Mouse (Mus musculus) heart, embryonic 15.5 days (tissue): ENCODE measurements around the gene Gm4301. TPM values are rescaled to one million over a fixed set of nuclear protein-coding genes. Genes with fewer than 3 reads are reported as not detected.
"Not testable (repeated sequence)": the region's sequence is repeated elsewhere in the genome, so short reads cannot be mapped to it uniquely, and the experiment has no call there.

Source experiments
- ATAC-seq: fragments of 200-750 bp; cut with Nextera tagmentation; replicated peaks from 2 replicates; pipeline ENCODE4 v1.8.0; 2017; ENCODE audit warnings: low read depth, moderate TSS enrichment; ENCODE audit not compliant: insufficient number of reproducible peaks, insufficient read depth, low FRiP score
- H3K27ac ChIP-seq: fragments of 300-500 bp; sonication (generic); 2 replicates; pipeline ENCODE4 v1.5.1; 2015; ENCODE audit warnings: mild to moderate bottlenecking, inconsistent platforms
- H3K27me3 ChIP-seq: fragments of 300-500 bp; sonication (generic); 2 replicates; pipeline ENCODE4 v1.6.1; 2015; ENCODE audit warnings: inconsistent platforms
- H3K36me3 ChIP-seq: fragments of 300-500 bp; sonication (generic); 2 replicates; pipeline ENCODE4 v1.6.1; 2015; ENCODE audit warnings: mild to moderate bottlenecking, inconsistent platforms
- H3K4me1 ChIP-seq: fragments of 300-500 bp; sonication (generic); replicated peaks from 2 replicates; pipeline ENCODE4 v1.6.1; 2015; ENCODE audit warnings: inconsistent platforms
- H3K4me2 ChIP-seq: fragments of 300-500 bp; sonication (generic); 2 replicates; pipeline ENCODE4 v1.6.1; 2015; ENCODE audit warnings: inconsistent platforms, mild to moderate bottlenecking, moderate library complexity
- H3K4me3 ChIP-seq: fragments of 300-500 bp; sonication (generic); 2 replicates; pipeline ENCODE4 v1.5.1; 2015; ENCODE audit warnings: mild to moderate bottlenecking, inconsistent platforms
- H3K9ac ChIP-seq: fragments of 300-500 bp; sonication (generic); 2 replicates; pipeline ENCODE4 v1.6.1; 2015; ENCODE audit warnings: mild to moderate bottlenecking, inconsistent platforms
- H3K9me3 ChIP-seq: fragments of 300-500 bp; sonication (generic); replicated peaks from 2 replicates; pipeline ENCODE4 v1.6.1; 2016; ENCODE audit warnings: inconsistent platforms
- WGBS: fragments of 180-500 bp; shearing (Covaris S2); methylation state at CpG from one replicate; pipeline ENCODE4 v1.1.7; 2015; ENCODE audit warnings: mixed read lengths; 5-methylcytosine and 5-hydroxymethylcytosine counted together
- polyA plus RNA-seq: library from polyadenylated mRNA; unstranded; fragments of >200 nt; fragmentation: Nextera tagmentation; extraction: Ambion mirVana; gene quantifications from 2 replicates; pipeline ENCODE4 v1.2.1, GENCODE M21; 2015

The Gm4301 gene
- polyA plus RNA-seq: not detected in 2 replicates

GRCm38 (mm10) chr10:100335376-100335775 is at the start of gene Gm4301:
Gm4301 (plus strand) TSS chr10:100335676.
- WGBS: no CpG with 5 or more reads among the region's 2 CpGs
- H3K4me1 ChIP-seq, H3K9me3 ChIP-seq, H3K27me3 ChIP-seq, H3K9ac ChIP-seq, H3K27ac ChIP-seq, H3K36me3 ChIP-seq, ATAC-seq, H3K4me3 ChIP-seq, H3K4me2 ChIP-seq: not testable (repeated sequence)

DNA sequence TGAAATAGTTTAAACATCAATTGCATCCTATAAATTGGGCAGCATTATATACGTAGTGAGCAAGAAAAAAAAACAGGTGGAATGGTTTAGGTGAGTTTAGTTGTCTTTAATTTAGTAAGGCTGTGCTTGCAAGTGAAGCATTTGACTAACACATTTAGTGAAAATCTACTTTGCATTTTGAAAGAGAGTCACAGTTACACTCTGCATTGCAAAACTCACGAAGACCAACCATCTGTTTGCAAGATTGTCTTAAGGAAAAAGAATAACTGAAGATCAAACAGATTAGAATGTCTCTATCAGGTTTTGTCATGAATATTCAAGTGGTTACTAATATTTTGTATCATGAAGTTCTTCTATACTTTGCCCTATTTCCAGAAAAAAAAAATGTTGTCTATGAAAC is 39.4 kb upstream of the Gm4301 start:
- Histone ChIP-seq H3K4me3 (no peak overlapping the region), H3K9me3 (no peaks in the 10 kb centered on the region), H3K27ac (no peak overlapping the region), H3K9ac (no peak overlapping the region), H3K36me3 (no peaks in the 10 kb centered on the region), H3K4me1 (no peaks in the 10 kb centered on the region), H3K27me3 (no peaks in the 10 kb centered on the region), H3K4me2 (no peak overlapping the region)
- WGBS: 76% methylated on average over 2 of the region's 2 CpGs
- ATAC-seq: no peak

DNA sequence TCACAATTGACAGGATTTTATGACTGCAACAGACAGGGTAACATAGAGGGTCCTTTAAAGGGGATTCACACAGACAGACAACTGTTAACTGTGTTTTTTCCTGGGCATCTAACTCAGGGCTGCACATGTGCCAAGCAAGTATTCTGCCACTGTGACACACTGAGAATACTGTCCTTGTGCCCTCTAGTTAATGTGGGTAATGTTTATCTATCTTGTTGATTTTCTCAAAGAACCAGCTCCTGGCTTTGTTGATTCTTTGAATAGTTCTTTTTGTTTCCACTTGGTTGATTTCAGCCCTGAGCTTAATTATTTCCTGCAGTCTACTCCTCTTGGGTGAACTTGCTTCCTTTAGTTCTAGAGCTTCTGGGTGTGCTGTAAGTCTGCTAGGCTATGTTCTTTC is 35.4 kb upstream of the Gm4301 start:
- H3K4me2 ChIP-seq, H3K4me1 ChIP-seq, H3K4me3 ChIP-seq, H3K27me3 ChIP-seq, H3K9ac ChIP-seq, H3K27ac ChIP-seq, H3K36me3 ChIP-seq, ATAC-seq, H3K9me3 ChIP-seq: not testable (repeated sequence)

DNA sequence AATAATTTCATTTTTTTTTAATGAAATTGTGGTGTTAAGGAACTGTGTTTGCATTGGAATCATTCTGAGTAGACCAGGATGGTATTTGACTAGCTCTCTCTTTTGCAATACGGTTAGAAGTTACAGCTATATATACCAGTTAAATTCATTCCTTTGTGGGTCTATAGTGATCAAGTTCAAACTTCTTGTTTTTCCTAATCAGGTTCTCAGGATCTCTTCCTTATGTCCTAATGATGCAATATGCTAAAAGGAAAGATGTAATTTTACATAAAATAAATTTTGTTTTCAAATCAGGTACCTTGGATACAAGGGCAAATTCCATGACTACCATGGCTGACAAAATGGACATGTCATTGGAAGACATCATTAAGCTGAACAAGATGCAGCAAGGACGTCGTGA is 5.1 kb downstream of the Gm4301 start, which contains the start of gene Gm4302:
Gene Gm4302, plus strand, starts transcription at position 301 of the 400 bp plus-strand sequence.
- WGBS: no CpG with 5 or more reads among the region's 3 CpGs
- not testable (repeated sequence) for H3K36me3 ChIP-seq, H3K4me3 ChIP-seq, H3K27me3 ChIP-seq, H3K27ac ChIP-seq, ATAC-seq, H3K9me3 ChIP-seq, H3K4me2 ChIP-seq, H3K9ac ChIP-seq, H3K4me1 ChIP-seq

DNA sequence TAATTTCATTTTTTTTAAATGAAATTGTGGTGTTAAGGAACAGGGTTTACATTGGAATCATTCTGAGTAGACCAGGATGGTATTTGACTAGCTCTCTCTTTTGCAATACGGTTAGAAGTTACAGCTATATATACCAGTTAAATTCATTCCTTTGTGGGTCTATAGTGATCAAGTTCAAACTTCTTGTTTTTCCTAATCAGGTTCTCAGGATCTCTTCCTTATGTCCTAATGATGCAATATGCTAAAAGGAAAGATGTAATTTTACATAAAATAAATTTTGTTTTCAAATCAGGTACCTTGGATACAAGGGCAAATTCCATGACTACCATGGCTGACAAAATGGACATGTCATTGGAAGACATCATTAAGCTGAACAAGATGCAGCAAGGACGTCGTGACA is 10.2 kb downstream of the Gm4301 start, which contains the start of gene Gm4303:
Gene Gm4303, plus strand, starts transcription at position 301 of the 400 bp plus-strand sequence.
- H3K9me3 ChIP-seq, H3K9ac ChIP-seq, ATAC-seq, H3K4me1 ChIP-seq, H3K36me3 ChIP-seq, H3K4me3 ChIP-seq, H3K27me3 ChIP-seq, H3K27ac ChIP-seq, H3K4me2 ChIP-seq: not testable (repeated sequence)
- WGBS: no CpG with 5 or more reads among the region's 3 CpGs

DNA sequence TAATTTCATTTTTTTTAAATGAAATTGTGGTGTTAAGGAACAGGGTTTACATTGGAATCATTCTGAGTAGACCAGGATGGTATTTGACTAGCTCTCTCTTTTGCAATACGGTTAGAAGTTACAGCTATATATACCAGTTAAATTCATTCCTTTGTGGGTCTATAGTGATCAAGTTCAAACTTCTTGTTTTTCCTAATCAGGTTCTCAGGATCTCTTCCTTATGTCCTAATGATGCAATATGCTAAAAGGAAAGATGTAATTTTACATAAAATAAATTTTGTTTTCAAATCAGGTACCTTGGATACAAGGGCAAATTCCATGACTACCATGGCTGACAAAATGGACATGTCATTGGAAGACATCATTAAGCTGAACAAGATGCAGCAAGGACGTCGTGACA is 15.3 kb downstream of the Gm4301 start, which contains the start of gene Gm4305:
Gene Gm4305, plus strand, starts transcription at position 301 of the 400 bp plus-strand sequence.
- not testable (repeated sequence) for H3K9ac ChIP-seq, H3K27me3 ChIP-seq, H3K4me2 ChIP-seq, H3K27ac ChIP-seq, H3K4me1 ChIP-seq, H3K36me3 ChIP-seq, ATAC-seq, H3K9me3 ChIP-seq, H3K4me3 ChIP-seq
- no CpG with 5 or more reads among the region's 3 CpGs for WGBS

- not testable (repeated sequence) for H3K9me3 ChIP-seq, H3K4me2 ChIP-seq, ATAC-seq, H3K4me3 ChIP-seq, H3K36me3 ChIP-seq, H3K4me1 ChIP-seq, H3K27me3 ChIP-seq, H3K9ac ChIP-seq, H3K27ac ChIP-seq
- 57% methylated on average over 2 of the region's 2 CpGs for WGBS
Measured at GRCm38 (mm10) chr10:100356841-100357240, 21.4 kb downstream of the Gm4301 start.

DNA sequence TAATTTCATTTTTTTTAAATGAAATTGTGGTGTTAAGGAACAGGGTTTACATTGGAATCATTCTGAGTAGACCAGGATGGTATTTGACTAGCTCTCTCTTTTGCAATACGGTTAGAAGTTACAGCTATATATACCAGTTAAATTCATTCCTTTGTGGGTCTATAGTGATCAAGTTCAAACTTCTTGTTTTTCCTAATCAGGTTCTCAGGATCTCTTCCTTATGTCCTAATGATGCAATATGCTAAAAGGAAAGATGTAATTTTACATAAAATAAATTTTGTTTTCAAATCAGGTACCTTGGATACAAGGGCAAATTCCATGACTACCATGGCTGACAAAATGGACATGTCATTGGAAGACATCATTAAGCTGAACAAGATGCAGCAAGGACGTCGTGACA is 25.6 kb downstream of the Gm4301 start, which contains the start of gene Gm4307:
Gene Gm4307, plus strand, starts transcription at position 301 of the 400 bp plus-strand sequence.
- WGBS: no CpG with 5 or more reads among the region's 3 CpGs
- not testable (repeated sequence) for H3K4me1 ChIP-seq, H3K4me3 ChIP-seq, H3K4me2 ChIP-seq, H3K36me3 ChIP-seq, ATAC-seq, H3K27me3 ChIP-seq, H3K9ac ChIP-seq, H3K27ac ChIP-seq, H3K9me3 ChIP-seq

DNA sequence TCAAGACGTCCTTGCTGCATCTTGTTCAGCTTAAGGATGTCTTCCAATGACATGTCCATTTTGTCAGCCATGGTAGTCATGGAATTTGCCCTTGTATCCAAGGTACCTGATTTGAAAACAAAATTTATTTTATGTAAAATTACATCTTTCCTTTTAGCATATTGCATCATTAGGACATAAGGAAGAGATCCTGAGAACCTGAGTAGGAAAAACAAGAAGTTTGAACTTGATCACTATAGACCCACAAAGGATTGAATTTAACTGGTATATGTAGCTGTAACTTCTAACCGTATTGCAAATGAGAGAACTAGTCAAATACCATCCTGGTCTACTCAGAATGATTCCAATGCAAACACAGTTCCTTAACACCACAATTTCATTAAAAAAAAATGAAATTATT is 47.0 kb downstream of the Gm4301 start, which contains the start of gene Gm4312:
Gene Gm4312, minus strand, starts transcription at position 101 of the 400 bp plus-strand sequence.
- H3K4me3 ChIP-seq, ATAC-seq: not testable (repeated sequence)

More for the DNA sequence above, 47.0 kb downstream of the Gm4301 start, which contains the start of gene Gm4312:
- not testable (repeated sequence) for H3K9ac ChIP-seq, H3K4me2 ChIP-seq, H3K27me3 ChIP-seq, H3K27ac ChIP-seq, H3K36me3 ChIP-seq, H3K4me1 ChIP-seq, H3K9me3 ChIP-seq
- WGBS: no CpG with 5 or more reads among the region's 2 CpGs

Other genes starting within 250 kb of the Gm4301 start
- not detected in 2 replicates for gene Gm4302, start 5.2 kb downstream of the Gm4301 start, polyA plus RNA-seq
- not detected in 2 replicates for gene Gm4303, start 10.3 kb downstream of the Gm4301 start, polyA plus RNA-seq
- gene Gm4305, start 15.4 kb downstream of the Gm4301 start, polyA plus RNA-seq: not detected in 2 replicates
- gene Gm4307, start 25.7 kb downstream of the Gm4301 start, polyA plus RNA-seq: not detected in 2 replicates
- not detected in 2 replicates for gene Gm4312, start 46.9 kb downstream of the Gm4301 start, polyA plus RNA-seq
- 13.6 and 15.2 TPM in 2 replicates for gene Tmtc3, start 151.7 kb downstream of the Gm4301 start, polyA plus RNA-seq
- 2.7 and 2.8 TPM in 2 replicates for gene Cep290, start 151.9 kb downstream of the Gm4301 start, polyA plus RNA-seq